25 mouse cellular contexts compared by ENCODE assay signal in the genomic region with DNA sequence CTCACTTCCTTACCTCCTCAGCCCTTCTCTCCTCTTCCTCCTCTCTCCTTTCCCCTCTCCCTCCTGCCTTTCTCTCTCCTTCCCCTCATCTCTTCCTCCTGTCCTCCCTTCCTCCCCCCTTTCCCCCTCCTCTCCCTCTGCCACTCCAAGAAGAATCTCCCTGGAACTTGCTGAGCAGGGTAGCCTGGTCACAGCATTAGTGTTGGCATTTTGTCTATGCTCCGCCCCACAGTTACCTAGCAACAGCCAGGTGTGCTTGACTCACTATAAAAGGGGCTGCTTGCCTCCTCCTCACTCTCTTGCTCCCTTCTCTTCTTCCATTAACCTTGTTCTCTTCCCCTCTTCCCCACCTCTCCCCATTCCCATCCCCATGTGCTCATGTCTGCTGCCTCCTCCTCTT.
"Had no signal": no experiment of that assay in that cellular context is flagged by ENCODE, and none has a peak within 500 bp of the region (broad histone marks: within the 10 kb centered on the region; RNA-seq: fewer than 3 reads in every experiment).

No protein-coding gene starts in this region.

- H3K4me1 ChIP-seq: heart, embryonic 10.5 days; heart, embryonic 12.5 days; kidney, embryonic 15.5 days; limb, embryonic 13.5 days; limb, embryonic 15.5 days; liver, embryonic 12.5 days had no signal

- DNase-seq: gastrocnemius, adult 2 months; gastrocnemius, postnatal 10 days; gastrocnemius, postnatal 25 days; heart, adult 18-20 months; heart, postnatal 14 days; heart, postnatal 36 days; kidney, adult 11 months; kidney, adult 2 months; kidney, adult 9 months; kidney, postnatal 14 days; kidney, postnatal 36 days; layer of hippocampus, adult 9-11 months; layer of hippocampus, postnatal 36 days; left cerebral cortex, postnatal 4 days had no signal

- H3K9me3 ChIP-seq: heart, embryonic 10.5 days; hindbrain, embryonic 13.5 days; hindbrain, embryonic 15.5 days; kidney, embryonic 15.5 days; limb, embryonic 15.5 days; liver, embryonic 12.5 days had no signal

- H3K27ac ChIP-seq: gastrocnemius, adult 2 months; heart, embryonic 10.5 days; hindbrain, embryonic 13.5 days; hindbrain, embryonic 15.5 days; hindbrain, postnatal 0 days; kidney, embryonic 15.5 days; kidney, postnatal 0 days; limb, embryonic 13.5 days; limb, embryonic 15.5 days; liver, embryonic 12.5 days had no signal

- H3K27me3 ChIP-seq: hindbrain, embryonic 13.5 days; hindbrain, embryonic 15.5 days; kidney, embryonic 15.5 days; limb, embryonic 15.5 days had no signal

- H3K4me2 ChIP-seq: heart, embryonic 12.5 days; hindbrain, embryonic 13.5 days; hindbrain, embryonic 15.5 days; kidney, embryonic 15.5 days; limb, embryonic 13.5 days; limb, embryonic 15.5 days; liver, embryonic 12.5 days had no signal

- H3K9ac ChIP-seq: heart, embryonic 12.5 days; hindbrain, embryonic 13.5 days; hindbrain, embryonic 15.5 days; kidney, embryonic 15.5 days; limb, embryonic 13.5 days; limb, embryonic 15.5 days; liver, embryonic 12.5 days had no signal

- H3K36me3 ChIP-seq: heart, embryonic 10.5 days; heart, embryonic 12.5 days; hindbrain, embryonic 15.5 days; kidney, embryonic 15.5 days; limb, embryonic 13.5 days; limb, embryonic 15.5 days; liver, embryonic 12.5 days had no signal

- H3K4me3 ChIP-seq: gastrocnemius, adult 2 months; heart, embryonic 10.5 days; heart, embryonic 12.5 days; hindbrain, embryonic 13.5 days; hindbrain, embryonic 15.5 days; kidney, embryonic 15.5 days; limb, embryonic 13.5 days; limb, embryonic 15.5 days; liver, embryonic 12.5 days had no signal

- ATAC-seq: hindbrain, postnatal 0 days; intestine, embryonic 16.5 days; liver, embryonic 12.5 days had no signal
